Mouse (Mus musculus): ENCODE measurements around the gene Gm9376. TPM values are rescaled to one million over a fixed set of nuclear protein-coding genes. Genes with fewer than 3 reads are reported as not detected.

Gene Gm9376
- polyA plus RNA-seq (2012; rRNA removed), result not detected in 2 replicates

DNA sequence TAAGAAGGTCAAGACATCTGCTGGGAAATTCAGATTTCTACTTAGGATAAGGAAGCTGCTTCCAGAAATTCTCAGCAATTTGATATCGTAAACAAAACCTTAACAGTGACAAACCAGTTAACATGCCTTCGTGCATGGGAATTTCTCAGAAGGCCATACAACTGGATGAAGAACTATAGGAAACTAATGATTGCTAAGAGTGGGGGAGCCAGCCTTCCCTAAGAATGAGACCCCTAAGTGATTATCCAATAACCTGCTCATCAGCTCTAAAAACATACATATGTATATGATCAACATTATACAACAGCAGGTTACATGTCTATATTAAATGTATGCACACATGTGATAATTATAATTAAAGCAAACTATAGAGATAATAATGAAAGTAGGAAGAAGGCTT, at the start of gene Gm9376:
Gm9376 (plus strand) TSS at position 301 of the 400 bp plus-strand sequence.

GRCm38 (mm10) chr14:118236886-118237289, 29.9 kb upstream of the Gm9376 start, which contains the start of gene Sox21:
TSS of gene Sox21 (minus strand) at chr14:118237030.

Other genes with a start within 250 kb of the Gm9376 start
- gene Dct, start 214.7 kb upstream of the Gm9376 start, polyA plus RNA-seq (2012; rRNA removed), result 0.65 and 2.2 TPM in 2 replicates
- 13.3 and 14.1 TPM in 2 replicates for gene Tgds, start 134.2 kb upstream of the Gm9376 start, polyA plus RNA-seq (2012; rRNA removed)
- 10.7 and 10.8 TPM in 2 replicates for gene Gpr180, start 129.8 kb upstream of the Gm9376 start, polyA plus RNA-seq (2012; rRNA removed)
- gene Sox21, start 29.9 kb upstream of the Gm9376 start, polyA plus RNA-seq (2012; rRNA removed), result not detected in 2 replicates

All from liver, embryonic 18 days (tissue).